Mouse (Mus musculus) myocyte (in vitro differentiated cells): Measurements from ENCODE around the gene Tmem256.

Experiments used
- CEBPB ChIP-seq: IDR thresholded peaks from 2 replicates; pipeline ENCODE4 v1.6.1; 2011; ENCODE audit warnings: mild to moderate bottlenecking, moderate library complexity; ENCODE audit not compliant: poor library complexity, insufficient read depth, severe bottlenecking
- E2F4 ChIP-seq: IDR thresholded peaks from one replicate; pipeline ENCODE4 v1.6.1; 2011; ENCODE audit warnings: mild to moderate bottlenecking, control low read depth, moderate library complexity; ENCODE audit not compliant: insufficient read depth
- MAX ChIP-seq: IDR thresholded peaks from one replicate; pipeline ENCODE4 v1.6.1; 2011; ENCODE audit warnings: low read depth, mild to moderate bottlenecking, control low read depth
- MYOD1 ChIP-seq, 3 experiments: IDR thresholded peaks; one replicate each; pipeline ENCODE4 v1.6.1; 2011; ENCODE audit warnings: control low read depth in 2 of 3, low read depth in 2 of 3, mild to moderate bottlenecking in 2 of 3, moderate library complexity in 1 of 3; ENCODE audit not compliant: insufficient read length in 2 of 3, control insufficient read depth in 1 of 3
- MYOG ChIP-seq, 3 experiments: IDR thresholded peaks; one replicate each; pipeline ENCODE4 v1.6.1; 2011; ENCODE audit warnings: control low read depth in 2 of 3, low read depth in 2 of 3, mild to moderate bottlenecking in 2 of 3; ENCODE audit not compliant: insufficient read length in 2 of 3, control insufficient read depth in 1 of 3, insufficient read depth in 1 of 3
- POLR2A ChIP-seq: IDR thresholded peaks from one replicate; pipeline ENCODE4 v1.6.1; 2011; ENCODE audit warnings: low read depth, mild to moderate bottlenecking, control low read depth, moderate library complexity; ENCODE audit not compliant: insufficient read length
- POLR2AphosphoS2 ChIP-seq: IDR thresholded peaks from one replicate; pipeline ENCODE4 v1.6.1; 2011; ENCODE audit warnings: low read depth, control low read depth; ENCODE audit not compliant: insufficient read length
- REST ChIP-seq: IDR thresholded peaks from one replicate; pipeline ENCODE4 v1.6.1; 2011; ENCODE audit warnings: mild to moderate bottlenecking, control low read depth, moderate library complexity; ENCODE audit not compliant: insufficient read depth, insufficient read length
- TCF12 ChIP-seq: IDR thresholded peaks from one replicate; pipeline ENCODE4 v1.6.1; 2011; ENCODE audit warnings: mild to moderate bottlenecking, control low read depth; ENCODE audit not compliant: poor library complexity, insufficient read depth, severe bottlenecking
- TCF3 ChIP-seq: IDR thresholded peaks from one replicate; pipeline ENCODE4 v1.6.1; 2011; ENCODE audit warnings: low read depth, control low read depth; ENCODE audit not compliant: insufficient read length

DNA sequence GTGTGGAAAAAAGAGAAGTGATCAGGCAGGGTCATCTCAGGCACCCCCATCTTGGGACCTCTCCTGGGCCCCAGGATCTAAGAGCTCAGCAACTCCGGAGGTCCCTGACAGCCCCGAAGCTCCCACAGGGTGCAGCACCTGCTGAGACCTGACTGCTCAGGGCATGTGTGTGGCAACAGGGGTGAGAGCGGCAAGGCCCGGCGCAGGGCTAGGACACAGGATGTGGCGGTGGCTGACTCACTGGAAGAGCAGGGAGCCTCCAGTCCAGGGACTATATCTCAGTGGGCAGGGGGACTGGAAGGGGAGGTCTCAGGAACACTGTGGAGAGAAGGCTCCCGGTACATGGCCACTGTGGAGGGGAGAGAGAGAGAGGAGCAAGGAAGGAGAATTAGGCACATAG lies 40.4 kb upstream of the Tmem256 start:
- TF ChIP-seq POLR2A (no peak), E2F4 (no peak), MYOG (IDR thresholded peaks at IDR 0.05; ENCODE audit: control insufficient read depth in 1 of 3, insufficient read depth in 1 of 3, insufficient read length in 2 of 3, low read depth in 2 of 3) (peak in 1 of 3 experiments; percentile 64), MAX (no peak), TCF3 (no peak), REST (no peak), TCF12 (no peak), CEBPB (0 out of 2 replicates have a peak, but pooled peaks have one; percentile 4), POLR2AphosphoS2 (no peak), MYOD1 (IDR thresholded peaks at IDR 0.05; ENCODE audit: control insufficient read depth in 1 of 3, insufficient read length in 2 of 3, low read depth in 2 of 3) (peak in 2 of 3 experiments; percentile 39 to 81)
